ENCODE assay signal across 12 mouse cellular contexts in the genomic region with DNA sequence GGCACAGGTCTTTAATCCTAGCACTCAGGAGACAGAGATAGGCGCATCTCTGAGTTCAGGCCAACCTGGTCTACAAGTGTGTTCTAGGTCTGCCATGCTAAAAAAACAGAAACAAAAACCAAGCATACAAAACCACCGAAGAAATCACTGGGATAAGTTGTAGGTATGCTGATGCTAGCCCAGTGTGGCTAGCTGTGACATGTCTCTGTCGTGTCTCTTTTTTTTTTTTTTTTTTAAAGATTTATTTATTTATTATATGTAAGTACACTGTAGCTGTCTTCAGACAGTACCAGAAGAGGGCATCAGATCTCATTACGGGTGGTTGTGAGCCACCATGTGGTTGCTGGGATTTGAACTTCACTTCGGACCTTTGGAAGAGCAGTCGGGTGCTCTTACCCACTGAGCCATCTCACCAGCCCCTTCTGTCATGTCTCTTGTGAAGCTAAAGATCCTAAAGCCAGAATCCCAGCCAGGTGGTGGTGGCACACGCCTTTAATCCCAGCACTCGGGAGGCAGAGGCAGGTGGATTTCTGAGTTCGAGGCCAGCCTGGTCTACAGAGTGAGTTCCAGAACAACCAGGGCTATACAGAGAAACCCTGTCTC. TPM values are rescaled to one million over a fixed set of nuclear protein-coding genes. Genes with fewer than 3 reads are reported as not detected.
A peak's percentile ranks its signal among the peaks of the same experiment; 100 is the strongest.
DNase-seq lines count a peak whose midpoint lies in the region; ATAC-seq and TF ChIP-seq lines count a peak whose summit lies in the region.
"Not testable (repeated sequence)": the region's sequence is repeated elsewhere in the genome, so short reads cannot be mapped to it uniquely, and the experiment has no call there.
"Had no signal": no experiment of that assay in that cellular context is flagged by ENCODE, and none has a peak within 500 bp of the region (broad histone marks: within the 10 kb centered on the region; RNA-seq: fewer than 3 reads in every experiment).

No protein-coding gene starts in this region.

- H3K9me3 ChIP-seq in ES-E14 (ENCODE audit: control insufficient read depth, insufficient read depth, low read depth, low read length); heart, embryonic 15.5 days (replicated peaks); liver, embryonic 12.5 days (replicated peaks); lung, embryonic 14.5 days (ENCODE audit: low read depth, low read length); neural tube, embryonic 11.5 days (ENCODE audit: control insufficient read depth, low read length): not testable (repeated sequence)

- peaks cover 6 to 12% of the 10 kb centered on the region in 2 experiments; a peak in 3 of 4 replicates for H3K4me1 ChIP-seq in ES-E14 (ENCODE audit: control insufficient read depth in 2 of 2, insufficient read depth in 2 of 2, low read length in 2 of 2, poor library complexity in 1 of 2)
- H3K4me1 ChIP-seq in heart, embryonic 15.5 days (replicated peaks) = peaks cover 19% of the 10 kb centered on the region
- H3K4me1 ChIP-seq in liver, embryonic 12.5 days = peaks cover 31% of the 10 kb centered on the region
- not testable (repeated sequence) for H3K4me1 ChIP-seq in lung, embryonic 14.5 days (ENCODE audit: insufficient read depth); neural tube, embryonic 11.5 days (ENCODE audit: control insufficient read depth, insufficient read depth, low read length)

- DNase-seq in ES-E14 (ENCODE audit: low read depth, low spot score); gastrocnemius, adult 2 months; lung, embryonic 14.5 days: not testable (repeated sequence)
- peak; percentile 5 for DNase-seq in neural tube, embryonic 11.5 days (ENCODE audit: low spot score)

- ATAC-seq in heart, embryonic 15.5 days (replicated peaks; ENCODE audit: insufficient number of reproducible peaks, insufficient read depth, low FRiP score, low read depth); liver, embryonic 12.5 days; lung, embryonic 14.5 days (ENCODE audit: insufficient read depth); neural tube, embryonic 11.5 days (ENCODE audit: insufficient read depth, low FRiP score, low TSS enrichment): not testable (repeated sequence)

- H3K4me3 ChIP-seq in ES-E14 (ENCODE audit: insufficient read depth in 1 of 2, low read depth in 1 of 2, low read length in 2 of 2, poor library complexity in 1 of 2, severe bottlenecking in 1 of 2); gastrocnemius, adult 2 months; heart, embryonic 15.5 days; liver, embryonic 12.5 days; lung, embryonic 14.5 days (ENCODE audit: low read depth, low read length); neural tube, embryonic 11.5 days (ENCODE audit: low read depth, low read length): not testable (repeated sequence)

- not testable (repeated sequence) for H3K9ac ChIP-seq in ES-E14 (ENCODE audit: insufficient read depth, low read depth, low read length, poor library complexity, severe bottlenecking); heart, embryonic 15.5 days; liver, embryonic 12.5 days; lung, embryonic 14.5 days; neural tube, embryonic 11.5 days (ENCODE audit: low read length)

- 70% methylated on average over 9 of the region's 9 CpGs for WGBS in heart, embryonic 15.5 days
- 65% methylated on average over 9 of the region's 9 CpGs for WGBS in liver, embryonic 12.5 days (ENCODE audit: insufficient replicate concordance)
- WGBS in lung, embryonic 14.5 days = 70% methylated on average over 9 of the region's 9 CpGs
- 76% methylated on average over 9 of the region's 9 CpGs for WGBS in neural tube, embryonic 11.5 days

- H3K27ac ChIP-seq in ES-E14 (ENCODE audit: insufficient read depth, low read depth, low read length, poor library complexity, severe bottlenecking); lung, embryonic 14.5 days (ENCODE audit: low read depth); neural tube, embryonic 11.5 days (ENCODE audit: low read depth, low read length): not testable (repeated sequence)
- H3K27ac ChIP-seq in gastrocnemius, adult 2 months = peak overlapping the region; percentile 63
- peak overlapping the region; percentile 69; the same call in 1 of the 2 replicates for H3K27ac ChIP-seq in heart, embryonic 15.5 days
- H3K27ac ChIP-seq in liver, embryonic 12.5 days = peak overlapping the region; percentile 67

- H3K36me3 ChIP-seq in ES-E14 (ENCODE audit: control insufficient read depth, insufficient read depth, low read length, poor library complexity, severe bottlenecking) = peaks cover 26% of the 10 kb centered on the region
- peaks cover 28% of the 10 kb centered on the region for H3K36me3 ChIP-seq in heart, embryonic 15.5 days
- H3K36me3 ChIP-seq in liver, embryonic 12.5 days = peaks cover 35% of the 10 kb centered on the region
- peaks cover 31% of the 10 kb centered on the region for H3K36me3 ChIP-seq in lung, embryonic 14.5 days (ENCODE audit: insufficient read depth)
- not testable (repeated sequence) for H3K36me3 ChIP-seq in neural tube, embryonic 11.5 days (ENCODE audit: control insufficient read depth, insufficient read depth, low read length)

- intact Hi-C loops in gastrocnemius, adult 2 months (cut with DNase I) = not testable (repeated sequence)

- peaks cover 14% of the 10 kb centered on the region; the same call in 1 of the 2 replicates for H3K27me3 ChIP-seq in heart, embryonic 15.5 days
- peaks cover 23% of the 10 kb centered on the region for H3K27me3 ChIP-seq in liver, embryonic 12.5 days (replicated peaks)
- H3K27me3 ChIP-seq in lung, embryonic 14.5 days (ENCODE audit: insufficient read depth, low read length) = peaks cover 14% of the 10 kb centered on the region
- peaks cover 21% of the 10 kb centered on the region for H3K27me3 ChIP-seq in neural tube, embryonic 11.5 days (ENCODE audit: control insufficient read depth, insufficient read depth, low read length)

- H3K4me2 ChIP-seq in heart, embryonic 15.5 days; liver, embryonic 12.5 days; lung, embryonic 14.5 days; neural tube, embryonic 11.5 days (ENCODE audit: low read depth): not testable (repeated sequence)

- in situ Hi-C loops in ES-E14 (cut with MboI; ENCODE audit: low sequenced_read_pairs in 2 of 2, unreplicated experiment in 2 of 2) = not testable (repeated sequence)

- not testable (repeated sequence) for TF ChIP-seq CTCF in gastrocnemius, adult 2 months (IDR thresholded peaks at IDR 0.05)
- 0 out of 2 replicates have a peak, but pooled peaks have one; percentile 4 for TF ChIP-seq CTCF in lung, embryonic 14.5 days (IDR thresholded peaks at IDR 0.05; ENCODE audit: low read depth)

TF ChIP-seq in ES-E14, 5 proteins besides CTCF, POLR2A, EP300 and RAD21:
- peak; percentile 50; the same call in 1 of the 2 replicates for TF ChIP-seq ZNF384 (IDR thresholded peaks at IDR 0.05; ENCODE audit: low read depth, low read length)

RNA-seq across cellular contexts. Expression of a gene that starts 4.7 kb away (rescaled TPM):
- 153 and 310 TPM in 2 replicates for total RNA-seq in ES-E14 (2012; rRNA removed)
- 1 to 10 TPM; 1.7 to 1.9 TPM for total RNA-seq in gastrocnemius, adult 2 months (2021)
- 13.2 and 24.9 TPM in 2 replicates for polyA plus RNA-seq in heart, embryonic 15.5 days (2015; fragmentation: Nextera tagmentation; extraction: Ambion mirVana)
- 9.9 TPM in 2 replicates for polyA plus RNA-seq in liver, embryonic 12.5 days (2016; fragmentation: Nextera tagmentation; extraction: Ambion mirVana)
- polyA plus RNA-seq in lung, embryonic 14.5 days (2014; fragmentation: Nextera tagmentation; extraction: Ambion mirVana) = 33.6 and 41.5 TPM in 2 replicates
- polyA plus RNA-seq in neural tube, embryonic 11.5 days (2014; fragmentation: Nextera tagmentation; extraction: Ambion mirVana) = 5.6 TPM in 2 replicates

RNA-seq across cellular contexts. Expression of a gene that starts 8.5 kb away (rescaled TPM):
- 80.8 and 89.5 TPM in 2 replicates for total RNA-seq in ES-E14 (2012; rRNA removed)
- 10 to 100 TPM; 51.8 to 70.0 TPM for total RNA-seq in gastrocnemius, adult 2 months (2021)
- polyA plus RNA-seq in heart, embryonic 15.5 days (2015; fragmentation: Nextera tagmentation; extraction: Ambion mirVana) = 136 and 147 TPM in 2 replicates
- 89.3 and 91.4 TPM in 2 replicates for polyA plus RNA-seq in liver, embryonic 12.5 days (2016; fragmentation: Nextera tagmentation; extraction: Ambion mirVana)
- polyA plus RNA-seq in lung, embryonic 14.5 days (2014; fragmentation: Nextera tagmentation; extraction: Ambion mirVana) = 156 and 166 TPM in 2 replicates
- polyA plus RNA-seq in neural tube, embryonic 11.5 days (2014; fragmentation: Nextera tagmentation; extraction: Ambion mirVana) = 131 and 135 TPM in 2 replicates

RNA-seq across cellular contexts. Expression of a gene that starts 18.1 kb away (rescaled TPM):
- 1.5 and 3.1 TPM in 2 replicates for total RNA-seq in ES-E14 (2012; rRNA removed)
- total RNA-seq in gastrocnemius, adult 2 months (2021) = 1 to 10 TPM; 1.2 to 2.2 TPM
- polyA plus RNA-seq in heart, embryonic 15.5 days (2015; fragmentation: Nextera tagmentation; extraction: Ambion mirVana) = 1.9 and 2.8 TPM in 2 replicates
- 231 and 238 TPM in 2 replicates for polyA plus RNA-seq in liver, embryonic 12.5 days (2016; fragmentation: Nextera tagmentation; extraction: Ambion mirVana)
- 1.5 TPM in 2 replicates for polyA plus RNA-seq in lung, embryonic 14.5 days (2014; fragmentation: Nextera tagmentation; extraction: Ambion mirVana)
- 4.2 and 5.8 TPM in 2 replicates for polyA plus RNA-seq in neural tube, embryonic 11.5 days (2014; fragmentation: Nextera tagmentation; extraction: Ambion mirVana)
- total RNA-seq: gastrocnemius, postnatal 4 days; hindbrain, postnatal 0 days had no signal

RNA-seq across cellular contexts. Expression of a gene that starts 20.8 kb away (rescaled TPM):
- total RNA-seq in ES-E14 (2012; rRNA removed) = 1.4 and 1.8 TPM in 2 replicates
- total RNA-seq in gastrocnemius, adult 2 months (2021) = not detected
- polyA plus RNA-seq in heart, embryonic 15.5 days (2015; fragmentation: Nextera tagmentation; extraction: Ambion mirVana) = 0.04 and 0.13 TPM in 2 replicates
- 0.42 and 0.45 TPM in 2 replicates for polyA plus RNA-seq in liver, embryonic 12.5 days (2016; fragmentation: Nextera tagmentation; extraction: Ambion mirVana)
- 0.09 and 0.31 TPM in 2 replicates for polyA plus RNA-seq in lung, embryonic 14.5 days (2014; fragmentation: Nextera tagmentation; extraction: Ambion mirVana)
- 0.11 TPM in 1 of 2 replicates, not detected in the other for polyA plus RNA-seq in neural tube, embryonic 11.5 days (2014; fragmentation: Nextera tagmentation; extraction: Ambion mirVana)
- total RNA-seq: heart, adult 18-20 months; hematopoietic stem cell, adult 5-6 weeks had no signal
- polyA plus RNA-seq: forebrain, embryonic 11.5 days; heart, embryonic 11.5 days had no signal

RNA-seq across cellular contexts. Expression of a gene that starts 34.5 kb away (rescaled TPM):
- 35.7 and 62.4 TPM in 2 replicates for total RNA-seq in ES-E14 (2012; rRNA removed)
- 1 to 10 TPM; 2.0 to 2.3 TPM for total RNA-seq in gastrocnemius, adult 2 months (2021)
- polyA plus RNA-seq in heart, embryonic 15.5 days (2015; fragmentation: Nextera tagmentation; extraction: Ambion mirVana) = 16.9 and 26.6 TPM in 2 replicates
- polyA plus RNA-seq in liver, embryonic 12.5 days (2016; fragmentation: Nextera tagmentation; extraction: Ambion mirVana) = 6.6 and 6.7 TPM in 2 replicates
- polyA plus RNA-seq in lung, embryonic 14.5 days (2014; fragmentation: Nextera tagmentation; extraction: Ambion mirVana) = 58.0 and 62.3 TPM in 2 replicates
- 24.8 and 28.5 TPM in 2 replicates for polyA plus RNA-seq in neural tube, embryonic 11.5 days (2014; fragmentation: Nextera tagmentation; extraction: Ambion mirVana)

Comparison
In these comparisons a context has a peak if more than half of its experiments do, and no peak if none do; other contexts are left out.
1. RNA of a gene that starts 18.1 kb away (polyA plus RNA-seq): 231 to 238 TPM in liver, embryonic 12.5 days; 4.2 to 5.8 TPM in neural tube, embryonic 11.5 days, 1.9 to 2.8 TPM in heart, embryonic 15.5 days and 1.5 TPM in lung, embryonic 14.5 days; every median in the first group is over 10 times any median in the second.